Mouse (Mus musculus): Measurements from ENCODE around the gene Ttc27.

The Ttc27 gene

DNA sequence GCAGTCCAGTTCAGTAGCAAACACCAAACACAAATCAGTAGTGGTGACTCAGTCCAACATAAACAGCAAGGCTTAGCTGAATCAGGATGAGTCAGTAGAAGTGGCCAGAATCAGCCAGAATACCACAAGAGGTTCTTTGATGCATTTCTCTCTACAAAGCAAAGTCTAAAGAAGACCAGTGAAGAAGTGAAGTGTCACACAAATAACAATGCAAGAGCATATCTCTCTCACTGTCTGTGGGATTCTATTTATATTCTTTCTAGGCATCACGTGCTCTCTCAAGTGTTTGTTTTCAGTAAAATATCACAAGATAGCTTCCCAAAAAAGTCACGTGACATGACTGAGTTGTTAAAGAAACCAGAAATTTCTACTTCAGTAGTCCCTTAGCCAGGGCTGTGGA is 102.2 kb downstream of the Ttc27 start:
- no peak for DNase-seq (ENCODE audit: low read depth in 1 of 2, low spot score in 2 of 2)

DNA sequence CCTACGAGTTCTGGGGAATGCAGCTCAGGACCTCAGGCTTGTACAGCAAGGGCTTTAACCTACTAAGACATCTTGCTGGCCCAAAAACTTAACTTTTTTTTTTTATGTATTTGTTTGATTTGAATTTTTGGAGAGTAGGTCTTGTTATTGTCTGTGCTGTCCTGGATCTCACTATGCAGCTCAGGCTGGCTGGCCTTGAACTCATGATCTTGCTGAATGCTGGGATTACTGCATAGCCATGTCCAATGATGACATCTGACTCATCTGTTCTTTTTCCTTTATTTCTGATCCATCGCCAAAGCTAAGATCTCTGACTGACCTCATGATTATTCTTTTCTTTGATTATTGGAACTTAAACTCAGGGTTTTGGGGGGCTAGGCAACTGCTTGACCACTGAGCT is 113.3 kb downstream of the Ttc27 start:
- no peak for DNase-seq (ENCODE audit: low read depth in 1 of 2, low spot score in 2 of 2)

DNA sequence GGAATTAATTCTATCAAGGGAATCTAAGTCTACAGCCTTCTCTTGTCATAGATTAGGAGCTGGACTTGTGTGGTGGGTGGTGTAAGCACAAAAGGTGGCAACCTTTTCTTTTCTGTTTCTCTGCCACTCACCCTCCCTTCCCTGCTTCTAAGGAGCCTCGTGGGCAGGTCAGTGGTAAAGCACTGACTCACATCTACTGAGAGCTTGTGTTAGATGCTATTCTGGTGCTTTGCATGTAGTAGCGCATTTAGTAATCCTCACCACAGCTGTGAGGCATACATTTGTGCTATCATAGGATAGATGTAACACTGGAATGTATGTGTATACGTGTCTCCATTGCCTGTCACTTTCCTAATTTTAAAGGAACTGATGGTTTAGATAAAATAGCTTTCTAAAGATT is 124.2 kb downstream of the Ttc27 start:
- DNase-seq (ENCODE audit: low read depth in 1 of 2, low spot score in 2 of 2): no peak

DNA sequence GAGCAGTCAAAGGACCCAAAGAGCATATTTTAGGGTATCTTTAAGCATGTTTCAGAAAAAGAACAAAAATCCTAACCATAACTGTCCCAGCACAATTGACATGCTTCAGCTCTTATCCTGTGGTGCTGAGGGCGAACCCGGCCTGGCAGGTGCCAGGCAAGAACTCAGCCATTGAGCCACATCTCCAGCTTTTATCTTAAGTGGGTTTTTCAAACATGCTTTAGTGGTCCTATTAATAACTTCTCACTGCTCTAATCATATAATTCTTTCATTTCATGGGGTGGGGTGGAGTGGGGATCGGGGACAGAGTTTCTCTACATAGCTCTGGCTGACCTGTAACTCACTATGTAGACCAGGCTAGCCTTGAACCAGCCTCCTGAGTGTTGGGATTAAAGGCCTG is 125.1 kb downstream of the Ttc27 start:
- no peak for DNase-seq (ENCODE audit: low read depth in 1 of 2, low spot score in 2 of 2)

DNA sequence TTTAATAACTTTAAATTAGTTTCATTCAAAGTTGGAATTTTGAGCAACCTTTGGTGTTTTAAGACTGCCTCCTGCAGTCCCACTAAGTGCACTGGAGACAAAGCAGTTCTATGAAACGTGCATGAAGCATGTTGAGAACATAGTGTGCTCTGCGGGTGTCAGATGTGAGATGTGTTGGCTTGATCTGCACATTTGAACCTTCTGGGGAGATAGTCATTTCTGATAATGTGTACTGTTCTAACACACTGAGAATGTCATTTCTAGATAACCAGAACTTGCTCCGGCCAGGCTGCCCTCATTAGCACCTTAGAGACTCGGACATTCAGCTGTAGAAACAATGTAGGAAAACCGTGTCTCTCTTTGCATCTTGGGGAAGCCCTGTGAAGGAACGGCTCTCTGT is 126.0 kb downstream of the Ttc27 start:
- DNase-seq (ENCODE audit: low read depth in 1 of 2, low spot score in 2 of 2): no peak

DNA sequence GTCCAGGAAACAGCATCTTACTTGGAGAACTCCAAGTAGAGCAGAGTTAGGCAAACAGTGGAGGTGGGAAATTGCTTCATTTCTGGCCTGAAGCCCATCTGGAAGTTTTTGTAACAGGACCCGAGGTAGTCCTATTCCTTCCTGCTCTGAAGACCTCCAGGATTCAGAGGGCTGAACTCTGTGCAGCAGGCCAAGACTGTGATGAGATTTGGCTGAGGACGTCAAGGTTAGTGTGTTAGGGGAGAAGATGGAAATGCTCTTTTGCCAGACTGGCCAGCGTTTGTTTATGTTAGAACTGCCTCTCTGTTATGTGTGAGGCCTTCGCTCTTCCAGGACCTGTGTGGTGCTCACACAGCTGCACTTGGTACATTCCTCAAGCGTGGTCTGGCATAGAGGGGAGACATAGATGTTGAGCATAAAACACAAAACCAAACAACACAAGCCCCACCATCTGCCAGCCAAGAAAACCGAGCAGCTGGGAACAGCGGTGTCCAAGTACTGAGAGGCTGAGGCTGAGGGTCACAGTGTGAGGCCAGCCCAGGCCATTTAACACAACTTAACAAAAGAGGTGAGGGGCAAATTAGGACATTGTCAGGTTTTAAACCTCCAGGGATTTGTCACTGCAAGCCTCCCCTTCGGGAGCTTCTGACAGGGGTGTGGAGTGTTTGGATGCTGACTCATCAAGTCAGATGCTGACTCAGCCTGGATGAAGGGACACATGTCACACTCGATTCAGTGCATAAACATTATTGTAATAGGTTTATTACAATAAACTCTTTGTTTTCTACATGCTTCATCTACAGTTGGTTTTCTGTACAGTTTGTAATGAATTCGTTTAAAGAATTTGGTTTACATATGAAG is 128.7 kb downstream of the Ttc27 start:
- no peak for DNase-seq (ENCODE audit: low read depth in 1 of 2, low spot score in 2 of 2)

DNA sequence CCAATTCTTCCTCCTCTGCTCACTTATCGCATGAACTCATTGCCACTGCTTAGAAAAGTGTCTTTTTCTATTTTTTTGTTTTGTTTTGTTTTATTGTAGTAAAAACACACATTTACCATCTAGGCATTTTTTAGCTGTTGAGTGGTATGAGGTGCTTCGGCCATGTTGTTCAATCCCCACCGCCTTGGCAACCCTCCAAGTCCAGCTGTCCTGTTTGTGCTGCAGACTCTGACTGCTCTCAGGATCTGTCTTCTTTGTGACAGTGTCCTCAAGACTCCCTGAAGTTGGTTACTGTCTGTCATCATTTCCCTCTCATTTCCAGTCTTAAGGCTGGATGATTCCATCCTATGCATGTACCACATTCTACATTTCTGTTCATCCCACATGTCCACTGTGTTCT is 132.7 kb downstream of the Ttc27 start:
- no peak for DNase-seq (ENCODE audit: low read depth in 1 of 2, low spot score in 2 of 2)

DNA sequence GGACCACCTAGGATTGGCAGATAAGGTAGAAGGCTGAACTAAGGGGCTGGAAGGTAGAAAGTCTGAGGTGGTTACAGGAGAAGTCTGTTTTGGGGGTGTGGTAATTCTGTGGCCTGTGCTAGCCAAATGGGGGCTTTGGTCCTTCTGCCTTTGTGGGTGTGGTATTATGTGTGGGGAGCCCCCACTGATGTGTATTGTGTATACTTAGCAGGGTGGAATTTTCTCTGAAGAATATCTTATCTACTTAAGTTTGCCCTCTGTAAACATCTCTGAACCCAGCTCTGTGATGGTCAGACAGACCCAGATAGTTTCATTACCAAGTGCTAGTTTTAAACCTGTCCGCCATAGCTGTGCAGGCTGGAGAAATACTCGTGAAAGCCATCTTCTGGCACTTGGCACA is 141.8 kb downstream of the Ttc27 start:
- DNase-seq (ENCODE audit: low read depth in 1 of 2, low spot score in 2 of 2): no peak

DNA sequence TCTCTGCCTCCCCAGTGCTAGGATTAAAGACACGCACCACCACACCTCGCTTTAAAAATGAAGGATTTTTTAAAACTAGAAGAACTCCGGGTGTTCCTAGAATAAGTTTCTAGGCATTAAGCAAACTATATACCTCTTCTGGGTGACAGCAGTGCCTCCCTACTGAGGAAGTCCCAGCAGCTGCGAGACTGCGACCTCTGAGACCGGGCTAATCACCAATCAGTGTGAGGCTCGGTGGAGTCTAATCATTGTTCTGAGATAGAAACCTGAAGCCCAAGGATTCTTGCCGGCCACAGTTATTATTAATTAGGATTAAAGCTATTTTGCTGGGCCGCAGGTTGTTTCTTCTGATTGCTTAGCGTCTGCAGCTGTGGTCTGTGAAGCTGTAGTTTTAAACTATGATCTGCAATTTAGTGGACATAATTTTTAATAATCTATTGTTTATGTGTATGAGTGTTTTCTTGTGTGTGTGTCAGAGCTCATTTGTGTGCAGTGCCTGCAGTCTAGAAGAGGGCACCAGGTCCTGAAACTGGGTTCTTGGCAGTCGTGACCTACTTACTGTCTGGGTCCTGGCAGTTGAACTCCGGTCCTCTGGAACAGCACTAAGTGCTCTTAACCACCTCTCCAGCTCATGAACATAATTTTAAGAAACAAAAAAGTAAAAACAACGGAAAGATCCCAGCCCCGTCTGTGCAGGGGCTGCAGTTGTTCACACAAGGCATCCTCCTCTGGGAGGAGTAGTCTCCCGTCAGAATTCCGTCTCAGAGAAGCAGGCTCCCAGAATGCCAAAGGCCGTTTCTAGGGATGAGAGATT is 142.9 kb downstream of the Ttc27 start:
- no peak for DNase-seq (ENCODE audit: low read depth in 1 of 2, low spot score in 2 of 2)

DNA sequence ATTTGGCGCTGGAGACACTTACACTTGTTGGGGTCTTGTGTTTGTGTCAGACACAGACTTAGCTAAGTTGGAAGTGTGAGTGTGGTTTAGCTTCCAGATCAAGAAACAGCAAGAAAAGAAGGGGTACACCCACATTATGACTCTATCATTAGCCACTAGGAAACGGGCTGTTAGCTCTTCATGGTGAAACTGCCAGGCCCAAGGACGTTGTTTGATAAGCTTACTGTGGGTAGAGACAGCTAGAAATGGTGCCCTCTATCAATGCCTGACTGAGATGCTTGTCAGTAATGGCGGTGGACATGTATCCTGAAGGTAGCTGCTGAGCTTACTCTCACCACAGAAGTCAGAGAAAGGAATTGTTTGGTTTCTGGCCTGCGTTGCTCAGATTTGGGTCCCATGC is 146.3 kb downstream of the Ttc27 start:
- no peak for DNase-seq (ENCODE audit: low read depth in 1 of 2, low spot score in 2 of 2)

DNA sequence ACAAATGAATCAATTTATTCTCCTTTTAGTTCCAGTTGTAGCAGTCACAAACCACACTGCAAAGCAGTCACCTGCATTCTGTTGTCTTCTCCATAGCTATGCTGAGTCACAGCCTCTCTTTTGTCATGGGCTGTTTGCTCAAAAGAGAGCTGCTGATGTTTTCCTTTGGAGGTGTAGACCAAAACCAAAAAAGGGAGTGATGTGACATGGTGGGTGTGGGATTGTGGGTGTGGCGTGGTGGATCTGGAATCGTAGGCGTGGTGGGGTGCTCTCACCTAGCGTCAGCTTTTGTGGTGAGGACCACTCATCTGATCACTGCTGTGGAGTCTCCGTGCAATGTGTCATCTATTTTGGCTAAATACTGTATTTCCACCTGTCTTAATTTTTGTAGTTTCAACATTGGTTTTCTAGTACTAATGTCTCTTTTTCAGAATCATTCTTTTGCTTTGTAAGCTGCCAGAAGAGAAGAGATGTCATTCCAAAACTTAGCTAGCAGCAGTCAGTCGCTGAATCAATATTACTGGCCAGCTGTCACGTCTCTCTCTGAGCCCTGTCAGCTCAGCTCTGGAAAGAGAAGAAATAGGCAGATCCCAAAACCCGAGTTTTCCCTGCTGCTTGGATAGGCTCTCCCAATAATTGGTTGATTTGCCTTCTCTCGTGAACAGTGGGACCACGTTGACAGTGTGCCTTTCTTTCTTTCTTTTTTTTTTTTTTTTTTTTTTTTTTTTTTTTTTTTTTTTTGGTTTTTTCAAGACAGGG is 147.4 kb downstream of the Ttc27 start:
- DNase-seq (ENCODE audit: low read depth in 1 of 2, low spot score in 2 of 2): no peak

DNA sequence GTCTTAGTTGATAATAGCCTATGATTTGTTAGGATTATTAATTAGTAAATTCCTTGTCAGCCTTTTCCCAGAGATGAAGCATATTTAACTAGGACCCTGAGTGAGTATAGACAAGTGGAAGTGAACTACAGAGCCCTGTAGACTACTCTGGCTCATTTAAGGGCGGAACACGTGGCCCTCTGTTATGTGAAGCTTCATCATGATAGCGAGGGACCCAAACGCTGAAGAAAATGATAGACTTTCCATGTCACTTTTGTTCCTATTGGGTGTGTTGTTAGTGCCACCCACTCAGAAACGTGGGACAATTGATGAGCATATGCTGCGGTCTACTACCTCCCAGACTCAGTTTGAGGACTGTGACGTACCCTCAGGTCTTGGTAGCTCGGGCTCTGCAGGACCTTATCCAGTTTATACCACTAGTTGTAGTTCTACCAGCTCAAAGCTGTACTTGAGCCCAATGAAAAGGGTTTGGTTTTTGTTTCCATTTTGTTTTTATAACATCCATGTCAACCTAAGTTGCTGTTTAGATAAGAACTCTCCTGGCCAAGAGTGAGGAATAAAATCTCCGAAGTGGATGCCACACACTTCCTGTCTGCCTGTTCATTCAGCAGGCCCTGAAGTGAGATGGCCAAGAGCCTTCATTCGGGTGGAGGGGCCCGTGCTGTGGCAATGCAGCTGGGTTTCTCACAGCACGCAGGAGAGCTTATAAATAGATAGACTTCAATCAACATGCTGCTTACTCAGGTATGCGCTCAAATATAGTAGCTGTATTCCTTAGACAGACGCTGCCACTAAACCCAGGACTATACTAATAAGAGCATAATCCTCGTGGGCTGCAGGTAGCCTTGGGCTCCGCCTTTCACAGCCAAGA is 148.4 kb downstream of the Ttc27 start:
- no peak for DNase-seq (ENCODE audit: low read depth in 1 of 2, low spot score in 2 of 2)

DNA sequence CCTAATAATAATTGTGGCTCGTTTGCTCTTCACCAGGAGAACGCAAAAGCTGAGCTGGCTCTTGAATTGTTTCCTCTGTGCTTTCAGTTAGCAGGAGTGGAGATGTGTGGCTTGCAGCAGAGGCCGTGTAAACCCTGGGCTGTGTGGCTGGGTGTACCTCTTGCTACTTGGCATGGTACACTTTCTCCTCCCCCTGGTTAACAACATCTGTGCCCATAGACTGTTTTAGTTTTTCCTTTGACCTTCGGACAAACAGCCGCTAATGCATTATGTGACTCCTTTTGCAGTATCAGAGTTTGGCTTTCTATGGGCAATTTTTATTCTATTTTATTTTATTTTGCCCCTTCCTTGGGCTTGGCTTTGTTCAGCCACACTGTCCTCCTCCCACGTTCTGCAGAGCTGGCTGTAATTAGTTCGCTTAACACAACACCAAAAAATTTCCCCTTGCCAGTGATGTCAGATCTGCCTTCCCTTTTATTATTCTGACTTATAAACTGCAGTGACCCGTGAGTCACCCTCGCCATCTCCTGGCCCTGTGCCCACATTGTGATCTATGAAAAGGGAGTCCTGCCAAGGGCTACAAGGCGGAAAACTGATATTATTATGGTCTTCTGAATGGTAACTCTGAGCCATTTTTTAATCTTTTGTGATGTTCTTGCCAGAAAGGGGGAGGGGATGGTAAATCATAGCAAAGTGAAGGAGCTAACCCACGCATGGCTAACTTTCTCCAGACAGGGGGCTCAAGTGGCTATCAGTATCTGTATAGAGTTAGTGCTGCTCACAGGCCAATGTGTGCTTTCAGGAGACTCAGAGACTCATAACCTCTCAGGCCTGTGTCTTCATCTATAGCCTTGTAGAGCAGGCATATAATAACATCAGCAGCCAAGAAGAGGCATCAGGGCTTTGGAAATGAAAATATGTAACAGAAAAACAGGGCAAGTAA is 149.3 kb downstream of the Ttc27 start:
- DNase-seq (ENCODE audit: low read depth in 1 of 2, low spot score in 2 of 2): no peak

DNA sequence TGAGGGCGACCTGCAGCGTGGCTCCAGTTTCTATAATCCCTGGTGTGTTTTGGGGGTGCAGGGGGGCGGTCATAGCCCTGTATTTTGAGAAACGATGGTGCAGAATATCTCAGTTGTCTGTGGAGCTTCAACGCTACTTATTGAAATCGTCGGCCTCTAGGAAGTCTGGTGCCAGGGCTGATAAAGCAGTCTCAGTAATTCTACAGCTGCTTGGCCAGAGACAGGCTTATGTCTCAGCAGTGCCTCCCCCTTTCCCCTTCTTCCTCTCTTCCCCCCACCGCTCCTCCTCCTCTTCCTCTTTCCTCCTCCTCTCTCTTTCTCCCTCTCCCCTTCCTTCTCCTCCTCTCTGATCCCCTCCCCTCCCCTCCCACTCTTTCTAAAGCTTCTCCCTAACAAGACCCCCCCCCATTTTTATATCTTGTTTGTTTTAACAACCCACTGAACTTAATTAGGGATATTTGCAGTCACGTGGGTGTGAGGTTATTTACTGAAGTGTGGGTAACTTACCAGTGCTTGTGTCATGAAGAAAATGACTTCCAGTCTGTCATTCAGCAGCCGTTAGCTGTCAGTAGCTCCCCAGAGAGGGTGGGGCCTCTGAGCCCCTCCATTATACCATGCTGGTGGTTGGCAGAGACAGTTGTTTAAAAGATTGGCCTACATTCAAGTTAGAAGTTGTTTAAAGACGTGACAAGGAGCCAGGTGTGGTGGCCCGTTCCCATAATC is 150.8 kb downstream of the Ttc27 start:
- DNase-seq (ENCODE audit: low read depth in 1 of 2, low spot score in 2 of 2): no peak

DNA sequence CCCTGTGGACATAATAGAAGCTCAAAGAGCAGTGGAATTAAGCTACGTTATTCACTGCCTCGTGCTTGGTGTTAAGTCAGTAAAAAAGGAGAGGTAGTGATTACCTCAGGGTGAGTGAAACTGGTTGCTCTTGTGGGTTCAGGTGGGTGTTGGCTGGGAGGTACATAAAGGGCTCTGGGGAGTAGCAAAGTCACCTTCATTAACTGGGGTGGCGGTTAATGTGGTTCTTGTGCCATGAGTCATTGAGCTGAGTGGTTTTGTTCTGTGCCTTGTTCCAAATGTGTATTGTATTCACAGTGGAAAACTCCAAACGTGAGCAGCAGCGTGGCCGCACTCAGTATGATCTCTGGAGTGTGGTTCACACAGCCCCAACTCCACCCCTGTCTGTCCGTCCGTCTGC is 152.0 kb downstream of the Ttc27 start:
- DNase-seq (ENCODE audit: low read depth in 1 of 2, low spot score in 2 of 2): no peak

DNA sequence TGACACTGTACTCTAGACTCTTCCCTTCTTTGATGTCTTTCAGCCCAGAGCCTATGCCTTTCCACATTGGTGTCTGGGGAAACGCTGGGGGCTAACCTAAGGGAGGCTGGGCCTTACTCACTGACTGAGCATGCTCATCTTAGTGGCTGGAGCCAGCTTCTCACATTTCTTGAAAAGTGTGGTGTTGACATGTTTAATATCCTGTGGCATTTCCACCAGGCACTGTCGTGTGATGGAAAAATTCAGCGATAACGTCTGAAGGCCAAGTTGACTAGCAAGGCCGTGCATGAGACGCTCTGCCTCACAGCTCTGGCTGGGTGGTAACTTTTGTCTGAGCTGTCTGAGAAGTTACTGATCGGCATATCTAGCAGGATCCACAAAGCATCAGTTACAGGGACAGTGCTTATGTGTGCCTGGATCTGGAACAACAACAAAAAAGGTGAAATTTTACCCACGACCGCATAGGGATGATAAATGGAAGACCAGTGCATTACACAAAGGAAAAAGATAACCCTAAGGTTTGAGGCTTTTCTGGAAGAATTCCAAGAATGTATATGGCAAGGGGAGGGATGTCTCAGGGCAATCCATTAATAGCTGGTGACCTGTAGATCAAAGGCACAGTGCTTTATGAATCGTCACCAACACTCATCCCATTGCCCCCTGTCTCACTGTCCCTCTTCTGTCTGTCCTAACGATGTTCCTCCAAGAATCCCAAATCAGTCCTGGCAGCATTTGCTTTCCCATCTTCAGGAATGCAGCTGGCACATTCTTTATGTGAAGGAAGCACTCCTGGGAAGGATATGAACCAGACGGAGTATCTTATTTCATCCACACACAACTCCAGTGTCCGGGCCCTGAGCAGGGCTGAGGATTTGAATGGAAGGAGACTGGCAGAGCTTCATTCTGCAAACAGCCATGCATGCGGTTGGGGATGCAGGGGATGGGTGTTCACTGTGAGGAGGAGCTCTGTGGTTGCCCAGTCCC is 152.9 kb downstream of the Ttc27 start:
- DNase-seq (ENCODE audit: low read depth in 1 of 2, low spot score in 2 of 2): no peak

DNA sequence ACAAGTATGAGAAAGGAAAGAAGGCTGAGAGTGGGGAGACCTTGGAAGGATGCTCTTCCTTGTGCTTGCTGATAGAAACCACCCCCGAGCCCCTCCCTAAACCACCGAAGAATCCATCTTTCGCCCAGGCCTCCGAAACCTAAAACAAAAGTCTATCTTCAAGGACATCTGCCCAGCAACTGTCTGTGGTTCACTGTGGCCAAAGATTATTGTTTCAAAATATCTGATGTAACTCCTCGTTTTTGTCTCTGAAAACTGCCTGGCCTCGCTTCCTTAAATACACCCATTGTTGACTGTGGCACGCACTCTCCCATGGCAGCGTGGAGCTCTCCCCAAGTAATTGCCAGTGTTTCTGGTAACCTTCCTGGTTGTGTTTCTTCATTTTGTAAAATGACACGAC is 155.0 kb downstream of the Ttc27 start:
- DNase-seq (ENCODE audit: low read depth in 1 of 2, low spot score in 2 of 2): no peak

DNA sequence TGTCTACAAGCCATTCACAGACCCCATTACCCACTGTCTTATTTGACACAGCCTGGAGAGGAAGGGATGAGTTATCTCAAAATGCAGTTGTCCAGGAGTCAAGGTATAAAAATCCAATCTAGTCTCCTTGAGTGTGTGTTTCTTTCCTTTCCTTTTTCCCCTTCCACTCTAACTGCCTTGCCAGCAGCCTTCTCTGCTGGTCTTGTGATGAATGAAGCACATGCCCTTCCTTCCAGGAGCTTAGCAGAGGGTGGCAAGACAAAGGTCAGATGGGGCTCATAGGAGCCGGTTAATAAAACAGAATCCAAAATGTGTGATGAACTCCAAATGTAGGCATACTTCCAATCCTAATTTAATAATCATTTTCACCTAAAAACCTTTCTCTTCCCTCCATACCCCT is 156.2 kb downstream of the Ttc27 start:
- no peak for DNase-seq (ENCODE audit: low read depth in 1 of 2, low spot score in 2 of 2)

Data from monocyte, adult 2 months (primary cell).